Mouse (Mus musculus): ENCODE results near the gene Tmem131l.

- no peak for TF ChIP-seq POLR2A (IDR thresholded peaks at IDR 0.05; ENCODE audit: borderline replicate concordance, extremely low read depth, insufficient read depth, insufficient read length, poor library complexity, severe bottlenecking)
- no peak for TF ChIP-seq CTCF (IDR thresholded peaks at IDR 0.05; ENCODE audit: borderline replicate concordance, extremely low read depth, insufficient read depth, insufficient read length)
These were observed 51.8 kb downstream of the Tmem131l start for GRCm38 (mm10) chr3:83988214-83988613.
